Mouse (Mus musculus) lung, adult 2 months (tissue): ENCODE results near the gene Ltbp4. TPM values are rescaled to one million over a fixed set of nuclear protein-coding genes. Genes with fewer than 3 reads are reported as not detected.

Source experiments
- DNase-seq: peaks from one replicate; pipeline ENCODE4 v3.0.0; 2022
- H3K4me1 ChIP-seq: fragments of 200-500 bp; 2 replicates; pipeline ENCODE4 v1.6.1; 2011; ENCODE audit warnings: low read length; ENCODE audit not compliant: control insufficient read depth, insufficient read depth
- H3K4me3 ChIP-seq: fragments of 200-500 bp; replicated peaks from 2 replicates; pipeline ENCODE3; 2011; ENCODE audit warnings: low read depth, mild to moderate bottlenecking, control low read depth, low read length; ENCODE audit errors: extremely low read depth
- CTCF ChIP-seq: fragments of 200-500 bp; IDR thresholded peaks from 2 replicates; pipeline ENCODE4 v1.5.1; 2011; ENCODE audit warnings: mild to moderate bottlenecking, low read length, control low read depth; ENCODE audit not compliant: insufficient read depth
- POLR2A ChIP-seq: fragments of 200-500 bp; IDR thresholded peaks from 2 replicates; pipeline ENCODE4 v1.6.1; 2011; ENCODE audit warnings: low read depth, mild to moderate bottlenecking, control low read depth, low read length, borderline replicate concordance; ENCODE audit errors: extremely low read depth
- WGBS: fragments of 180-500 bp; shearing (Covaris S2); methylation state at CpG from one replicate; pipeline ENCODE4 v1.1.7; 2018; 5-methylcytosine and 5-hydroxymethylcytosine counted together
- polyA plus RNA-seq: library from polyadenylated mRNA; depleted of rRNA; stranded (reverse); fragments of >200 nt; gene quantifications from 2 replicates; pipeline ENCODE4 v1.2.3, GENCODE M21; 2012; rRNA removed

Gene Ltbp4
- polyA plus RNA-seq, 1 experiment = 496 TPM

- peak; percentile 91 for DNase-seq
- TF ChIP-seq POLR2A (peak; percentile 28; the same call in 1 of the 2 replicates), CTCF (no peak)
- H3K4me3 ChIP-seq = peak within 1 kb of the TSS; percentile 79
- under 1% methylated on average over 47 of the region's 47 CpGs for WGBS
- no peaks in the 10 kb centered on the region for H3K4me1 ChIP-seq
These were observed 79.1 kb downstream of the Ltbp4 start, which contains the start of gene Numbl for GRCm38 (mm10) chr7:27258205-27258899. Gene Numbl, plus strand, starts transcription at chr7:27258433.

DNA sequence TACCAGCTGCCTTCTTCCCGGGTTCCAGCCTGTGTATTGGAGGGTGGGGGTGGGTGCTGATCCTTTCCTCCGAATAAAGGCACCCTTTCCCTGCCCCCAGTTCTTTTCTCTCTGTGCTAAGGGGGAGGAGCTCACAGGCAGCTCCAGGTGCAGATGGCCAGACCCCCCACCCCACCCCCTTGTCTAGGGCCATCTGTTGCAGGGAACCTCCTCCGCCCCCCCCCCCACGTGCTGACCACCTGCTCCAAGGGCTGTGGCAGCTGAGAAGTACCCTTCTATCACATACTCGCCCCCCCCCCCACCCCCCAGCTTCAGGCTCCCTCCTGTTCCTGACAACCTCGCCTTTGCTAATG is 79.7 kb downstream of the Ltbp4 start:
- WGBS = 14% methylated on average over 5 of the region's 6 CpGs
- no peaks in the 10 kb centered on the region for H3K4me1 ChIP-seq
- peak overlapping the region; percentile 79 for H3K4me3 ChIP-seq
- no peak for DNase-seq
- TF ChIP-seq POLR2A (no peak), CTCF (no peak)

DNA sequence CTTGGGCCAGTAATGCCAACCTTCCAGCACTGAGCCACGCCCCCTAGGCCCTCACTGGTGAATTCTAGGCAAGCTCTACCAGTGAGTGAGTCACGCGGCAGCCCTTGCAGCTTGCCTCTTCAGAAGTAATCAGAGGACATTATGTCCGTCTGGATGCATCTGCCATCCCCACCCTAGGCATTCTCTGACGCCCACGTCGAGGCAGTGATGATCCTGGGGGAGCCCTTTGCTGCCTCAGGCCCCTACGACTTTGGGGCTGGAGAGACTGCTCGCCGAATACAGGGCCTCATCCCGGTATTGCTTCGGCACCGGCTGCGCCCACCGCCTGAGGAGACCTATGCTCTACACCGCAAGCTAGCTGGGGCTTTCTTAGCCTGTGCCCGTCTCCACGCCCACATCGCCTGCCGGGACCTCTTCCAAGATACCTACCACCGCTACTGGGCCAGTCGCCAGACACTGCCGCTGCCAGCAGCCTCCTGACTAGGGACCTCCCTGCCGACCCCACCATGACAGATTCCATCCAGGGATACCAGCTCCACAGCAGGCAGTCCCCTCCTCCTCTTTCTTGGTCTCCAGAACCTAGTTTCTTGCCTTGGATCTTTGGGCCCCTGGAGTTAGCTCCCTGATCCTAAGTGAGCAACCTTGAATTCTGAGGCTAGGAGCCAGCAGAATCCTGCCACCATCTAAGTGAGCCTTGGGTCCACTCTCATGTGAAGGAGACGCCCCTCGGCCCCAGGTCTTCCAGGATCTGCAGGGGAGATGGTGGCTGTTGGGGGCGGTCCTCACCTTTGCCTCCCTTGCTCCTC is 80.2 kb downstream of the Ltbp4 start:
- Histone ChIP-seq H3K4me3 (no peak overlapping the region), H3K4me1 (no peaks in the 10 kb centered on the region)
- 44% methylated on average over 27 of the region's 27 CpGs for WGBS
- peak; percentile 47 for DNase-seq
- TF ChIP-seq CTCF (no peak), POLR2A (no peak)

DNA sequence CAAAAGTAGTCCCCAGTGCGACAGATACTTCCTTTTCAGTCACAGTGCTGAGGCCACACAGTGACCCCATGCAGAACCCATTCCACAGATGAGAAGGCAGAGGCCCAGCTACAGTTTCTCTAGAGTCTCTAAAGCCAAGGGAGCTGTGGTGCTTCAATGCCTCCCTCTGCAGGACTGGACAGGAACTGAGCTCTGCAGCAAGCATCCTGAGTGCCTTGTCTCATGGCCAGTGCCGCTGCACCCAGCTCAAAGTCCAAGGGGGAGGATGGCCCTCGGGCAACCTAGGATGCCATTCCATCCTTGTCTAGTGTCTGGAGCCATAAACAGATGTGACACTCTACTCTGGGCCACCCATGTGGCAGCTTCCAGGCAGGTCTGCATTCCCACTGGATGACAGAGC is 81.8 kb downstream of the Ltbp4 start:
- no peak overlapping the region for H3K4me3 ChIP-seq
- TF ChIP-seq POLR2A (no peak), CTCF (peak; percentile 62)
- WGBS = 65% methylated on average over 3 of the region's 3 CpGs
- no peaks in the 10 kb centered on the region for H3K4me1 ChIP-seq
- DNase-seq = no peak

Other genes with a start within 250 kb of the Ltbp4 start
- 3,886 and 4,289 TPM in 2 replicates for gene Cyp2f2, start 217.8 kb downstream of the Ltbp4 start, polyA plus RNA-seq
- gene Cyp2t4, start 184.0 kb downstream of the Ltbp4 start, polyA plus RNA-seq = not detected in 2 replicates
- gene Egln2, start 170.9 kb downstream of the Ltbp4 start, polyA plus RNA-seq = 107 and 115 TPM in 2 replicates
- 67.8 and 69.0 TPM in 2 replicates for gene Rab4b, start 158.8 kb downstream of the Ltbp4 start, polyA plus RNA-seq
- gene Gm21983, start 156.6 kb downstream of the Ltbp4 start, polyA plus RNA-seq = not detected in 2 replicates
- 10.5 and 13.5 TPM in 2 replicates for gene Mia, start 156.5 kb downstream of the Ltbp4 start, polyA plus RNA-seq
- gene BC024978, start 141.9 kb downstream of the Ltbp4 start, polyA plus RNA-seq = 11.2 and 13.5 TPM in 2 replicates
- gene Snrpa, start 141.4 kb downstream of the Ltbp4 start, polyA plus RNA-seq = 135 and 136 TPM in 2 replicates
- 8.6 and 11.2 TPM in 2 replicates for gene Itpkc, start 109.0 kb downstream of the Ltbp4 start, polyA plus RNA-seq
- 68.6 and 76.8 TPM in 2 replicates for gene Coq8b, start 104.7 kb downstream of the Ltbp4 start, polyA plus RNA-seq
- gene Numbl, start 79.3 kb downstream of the Ltbp4 start, polyA plus RNA-seq = 33.0 and 36.4 TPM in 2 replicates
- gene Shkbp1, start 18.3 kb upstream of the Ltbp4 start, polyA plus RNA-seq = 76.4 and 85.1 TPM in 2 replicates
- gene Gm20479, start 19.7 kb upstream of the Ltbp4 start, polyA plus RNA-seq = not detected in 2 replicates
- 0.05 and 0.13 TPM in 2 replicates for gene Sptbn4, start 110.0 kb upstream of the Ltbp4 start, polyA plus RNA-seq
- gene Blvrb, start 110.3 kb upstream of the Ltbp4 start, polyA plus RNA-seq = 71.6 and 78.8 TPM in 2 replicates
- 10.2 and 10.5 TPM in 2 replicates for gene Sertad3, start 136.1 kb upstream of the Ltbp4 start, polyA plus RNA-seq
- 50.7 and 56.1 TPM in 2 replicates for gene Sertad1, start 149.2 kb upstream of the Ltbp4 start, polyA plus RNA-seq
- gene Prx, start 161.6 kb upstream of the Ltbp4 start, polyA plus RNA-seq = 62.0 and 67.4 TPM in 2 replicates
- 1.3 and 1.8 TPM in 2 replicates for gene Hipk4, start 185.6 kb upstream of the Ltbp4 start, polyA plus RNA-seq
- gene Pld3, start 215.5 kb upstream of the Ltbp4 start, polyA plus RNA-seq = 180 and 201 TPM in 2 replicates
- 22.4 and 28.5 TPM in 2 replicates for gene 2310022A10Rik, start 215.5 kb upstream of the Ltbp4 start, polyA plus RNA-seq